Mouse (Mus musculus) kidney, postnatal 36 days (tissue): ENCODE measurements around the gene Hoxb2.

Experiments
- DNase-seq, 2 experiments: peaks; one replicate each; pipeline ENCODE4 v3.0.0; 2021 to 2022; ENCODE audit warnings: mixed read lengths in 2 of 2

Hoxb2 gene

GRCm38 (mm10) chr11:96336597-96336996 is 13.7 kb upstream of the Hoxb2 start:
- peak; percentile 56 to 74 for DNase-seq

GRCm38 (mm10) chr11:96337026-96337425 is 13.3 kb upstream of the Hoxb2 start:
- DNase-seq = no peak

- DNase-seq = peak in 1 of 2 experiments; percentile 29
Observed at GRCm38 (mm10) chr11:96338957-96339855, 11.1 kb upstream of the Hoxb2 start.

GRCm38 (mm10) chr11:96340698-96341365 is 9.5 kb upstream of the Hoxb2 start:
- DNase-seq = peak in 1 of 2 experiments; percentile 72

- peak; percentile 68 to 77 for DNase-seq
Observed at GRCm38 (mm10) chr11:96341701-96342575, 8.4 kb upstream of the Hoxb2 start.

GRCm38 (mm10) chr11:96342576-96342930 is 7.8 kb upstream of the Hoxb2 start:
- peak in 1 of 2 experiments; percentile 18 for DNase-seq

GRCm38 (mm10) chr11:96343206-96343745 is 7.0 kb upstream of the Hoxb2 start:
- DNase-seq = peak in 1 of 2 experiments; percentile 26

GRCm38 (mm10) chr11:96344061-96344877 is 6.1 kb upstream of the Hoxb2 start:
- peak in 1 of 2 experiments; percentile 66 for DNase-seq

- DNase-seq = no peak
Observed at GRCm38 (mm10) chr11:96344878-96345159, 5.5 kb upstream of the Hoxb2 start.

GRCm38 (mm10) chr11:96345220-96345892 is 5.0 kb upstream of the Hoxb2 start:
- peak in 1 of 2 experiments; percentile 68 for DNase-seq

GRCm38 (mm10) chr11:96345893-96346806 is 4.2 kb upstream of the Hoxb2 start:
- DNase-seq = peak; percentile 74 to 83

GRCm38 (mm10) chr11:96346916-96347520 is 3.3 kb upstream of the Hoxb2 start:
- DNase-seq = peak in 1 of 2 experiments; percentile 74

- no peak for DNase-seq
Observed at GRCm38 (mm10) chr11:96347717-96348116, 2.6 kb upstream of the Hoxb2 start.

- peak; percentile 86 to 89 for DNase-seq
Observed at GRCm38 (mm10) chr11:96348141-96348928, 2.0 kb upstream of the Hoxb2 start.

- no peak for DNase-seq
Observed at GRCm38 (mm10) chr11:96348988-96349387, 1.3 kb upstream of the Hoxb2 start.

- peak in 1 of 2 experiments; percentile 87 for DNase-seq
Observed at GRCm38 (mm10) chr11:96349491-96350340, 609 bp upstream of the Hoxb2 start.

GRCm38 (mm10) chr11:96350791-96351190 is 466 bp downstream of the Hoxb2 start:
- no peak for DNase-seq

- DNase-seq = peak; percentile 62 to 74
Observed at GRCm38 (mm10) chr11:96351312-96351711, 987 bp downstream of the Hoxb2 start.
